ENCODE assay signal across 1 mouse cellular context in genomic region chr2:24974452-24974851, GRCm38 (mm10).
TF ChIP-seq lines count a peak whose summit lies in the region.

No protein-coding gene starts in this region.

TF ChIP-seq in MEL, 35 proteins besides CTCF, POLR2A, EP300 and RAD21:
- TF ChIP-seq POLR2AphosphoS2 (IDR thresholded peaks at IDR 0.05; ENCODE audit: low read length) = 0 out of 2 replicates have a peak, but pooled peaks have one; percentile 6
